Mouse (Mus musculus): Measurements from ENCODE around the gene Sestd1. TPM values are rescaled to one million over a fixed set of nuclear protein-coding genes. Genes with fewer than 3 reads are reported as not detected.

The Sestd1 gene
- total and polyA plus RNA-seq, 3 experiments: not detected

GRCm38 (mm10) chr2:77200379-77200778 lies 80.0 kb downstream of the Sestd1 start:
- no peak for DNase-seq (ENCODE audit: low read depth, low spot score)
- Histone ChIP-seq H3K4me3 (ENCODE audit: control insufficient read depth in 1 of 2, insufficient read depth in 1 of 2, low read depth in 2 of 2, low read length in 2 of 2) (no peak overlapping the region), H3K27me3 (ENCODE audit: control insufficient read depth in 1 of 2, insufficient read depth in 2 of 2, low read length in 2 of 2) (no peaks in the 10 kb centered on the region), H3K9ac (ENCODE audit: control insufficient read depth, low read depth, low read length, poor library complexity, severe bottlenecking) (no peak overlapping the region), H3K79me2 (ENCODE audit: control insufficient read depth, insufficient read depth, low read length, poor library complexity) (no peaks in the 10 kb centered on the region), H3K27ac (ENCODE audit: control insufficient read depth, low read depth, low read length) (no peak overlapping the region), H3K9me3 (replicated peaks; ENCODE audit: insufficient read depth, low read length) (no peaks in the 10 kb centered on the region), H3K4me1 (ENCODE audit: control insufficient read depth in 1 of 2, insufficient read depth in 2 of 2, low read length in 2 of 2) (no peaks in the 10 kb centered on the region), H3K36me3 (ENCODE audit: control insufficient read depth in 1 of 2, insufficient read depth in 2 of 2, low read length in 2 of 2) (no peaks in the 10 kb centered on the region)
- TF ChIP-seq ETS1 (IDR thresholded peaks at IDR 0.05; ENCODE audit: low read depth, low read length) (no peak), MXI1 (IDR thresholded peaks at IDR 0.05; ENCODE audit: low read depth, low read length) (no peak), POLR2AphosphoS2 (IDR thresholded peaks at IDR 0.05; ENCODE audit: low read length) (no peak), UBTF (IDR thresholded peaks at IDR 0.05; ENCODE audit: borderline replicate concordance, insufficient read depth, low read depth, low read length) (no peak), ZC3H11A (IDR thresholded peaks at IDR 0.05; ENCODE audit: low read depth, low read length) (no peak), USF2 (IDR thresholded peaks at IDR 0.05; ENCODE audit: borderline replicate concordance in 1 of 2, insufficient read depth in 1 of 2, low read depth in 1 of 2, low read length in 2 of 2) (no peak), MYB (IDR thresholded peaks at IDR 0.05; ENCODE audit: low read depth, low read length) (no peak), ZKSCAN1 (IDR thresholded peaks at IDR 0.05; ENCODE audit: low read depth, low read length) (no peak), GATA1 (IDR thresholded peaks at IDR 0.05; ENCODE audit: low read depth, low read length) (no peak), MAFK (IDR thresholded peaks at IDR 0.05; ENCODE audit: borderline replicate concordance, low read depth, low read length) (no peak), CHD1 (IDR thresholded peaks at IDR 0.05; ENCODE audit: low read depth, low read length) (no peak), JUND (IDR thresholded peaks at IDR 0.05; ENCODE audit: low read depth, low read length) (no peak), BHLHE40 (IDR thresholded peaks at IDR 0.05; ENCODE audit: borderline replicate concordance, low read depth, low read length) (no peak)

GRCm38 (mm10) chr2:77198246-77198645 lies 82.1 kb downstream of the Sestd1 start:
- no peaks in the 10 kb centered on the region for H3K79me2 ChIP-seq (ENCODE audit: control insufficient read depth, insufficient read depth, low read length, poor library complexity)
- no peak for TF ChIP-seq GATA1 (IDR thresholded peaks at IDR 0.05; ENCODE audit: low read depth, low read length)
- TF ChIP-seq ZMIZ1 (IDR thresholded peaks at IDR 0.05; ENCODE audit: low read depth, low read length): no peak
- TF ChIP-seq MAX (IDR thresholded peaks at IDR 0.05; ENCODE audit: low read length): no peak
- no peak for TF ChIP-seq ETS1 (IDR thresholded peaks at IDR 0.05; ENCODE audit: low read depth, low read length)
- no peak for TF ChIP-seq MXI1 (IDR thresholded peaks at IDR 0.05; ENCODE audit: low read depth, low read length)
- TF ChIP-seq RCOR1 (IDR thresholded peaks at IDR 0.05; ENCODE audit: low read depth, low read length): no peak
- no peak for TF ChIP-seq USF2 (IDR thresholded peaks at IDR 0.05; ENCODE audit: borderline replicate concordance in 1 of 2, insufficient read depth in 1 of 2, low read depth in 1 of 2, low read length in 2 of 2)
- no peak for TF ChIP-seq JUND (IDR thresholded peaks at IDR 0.05; ENCODE audit: low read depth, low read length)
- TF ChIP-seq ZC3H11A (IDR thresholded peaks at IDR 0.05; ENCODE audit: low read depth, low read length): no peak
- no peak overlapping the region for H3K4me3 ChIP-seq (ENCODE audit: control insufficient read depth in 1 of 2, insufficient read depth in 1 of 2, low read depth in 2 of 2, low read length in 2 of 2)
- no peak for DNase-seq (ENCODE audit: low read depth, low spot score)
- H3K36me3 ChIP-seq (ENCODE audit: control insufficient read depth in 1 of 2, insufficient read depth in 2 of 2, low read length in 2 of 2): no peaks in the 10 kb centered on the region
- H3K9ac ChIP-seq (ENCODE audit: control insufficient read depth, low read depth, low read length, poor library complexity, severe bottlenecking): no peak overlapping the region
- H3K9me3 ChIP-seq (replicated peaks; ENCODE audit: insufficient read depth, low read length): no peaks in the 10 kb centered on the region
- no peaks in the 10 kb centered on the region for H3K27me3 ChIP-seq (ENCODE audit: control insufficient read depth in 1 of 2, insufficient read depth in 2 of 2, low read length in 2 of 2)
- no peaks in the 10 kb centered on the region for H3K4me1 ChIP-seq (ENCODE audit: control insufficient read depth in 1 of 2, insufficient read depth in 2 of 2, low read length in 2 of 2)
- no peak overlapping the region for H3K27ac ChIP-seq (ENCODE audit: control insufficient read depth, low read depth, low read length)
